Mouse (Mus musculus): Measurements from ENCODE around the gene Hrh3. TPM values are rescaled to one million over a fixed set of nuclear protein-coding genes. Genes with fewer than 3 reads are reported as not detected.

Gene Hrh3
- polyA plus RNA-seq, 1 experiment from 2014 or later = not detected

DNA sequence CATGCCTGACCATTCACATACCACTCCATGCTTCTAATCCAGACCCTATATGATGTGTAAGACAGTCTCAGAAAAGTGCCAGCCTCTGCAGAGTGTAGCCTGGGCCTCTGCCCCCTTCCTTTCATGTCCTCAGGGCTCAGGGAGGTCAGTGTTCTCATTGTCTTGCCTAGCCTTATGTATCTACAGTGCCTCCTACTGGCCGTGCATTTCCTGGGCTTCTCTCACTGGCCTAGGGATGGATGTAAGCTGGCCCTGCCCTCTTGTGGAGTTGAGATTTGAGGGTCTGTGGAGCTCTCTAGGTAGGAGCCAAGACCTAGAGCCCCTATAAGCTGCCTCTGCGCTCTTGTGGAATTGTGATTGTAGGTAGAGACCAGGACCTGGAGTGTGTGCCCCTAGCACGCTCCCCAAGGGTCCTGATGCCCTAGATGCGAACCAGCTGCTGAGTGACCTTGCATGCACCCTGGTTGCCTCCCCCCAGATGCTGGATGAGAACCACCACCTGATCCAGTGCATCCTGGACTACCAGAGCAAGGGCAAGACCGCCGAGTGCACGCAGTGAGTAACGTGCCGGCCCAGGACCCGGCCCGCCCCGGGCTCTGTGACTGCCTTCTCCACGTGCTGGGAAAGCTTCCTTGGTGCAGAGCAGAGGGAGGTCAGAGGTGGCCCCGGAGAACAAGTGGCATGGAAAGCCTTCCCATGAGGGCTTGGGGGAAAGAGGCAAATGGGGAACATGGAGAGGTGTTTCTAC lies 52.1 kb downstream of the Hrh3 start:
- H3K9me3 ChIP-seq (ENCODE audit: control insufficient read depth, low read length) = no peaks in the 10 kb centered on the region
- ATAC-seq (replicated peaks; ENCODE audit: low FRiP score) (no peak), DNase-seq (ENCODE audit: low spot score) (no peak)
- no peak overlapping the region for H3K4me3 ChIP-seq (ENCODE audit: low read depth, low read length)
- no peak overlapping the region for H3K27ac ChIP-seq (ENCODE audit: low read depth, low read length)
- no peak overlapping the region for H3K9ac ChIP-seq (ENCODE audit: low read depth, low read length)
- peaks cover 14% of the 10 kb centered on the region for H3K36me3 ChIP-seq (ENCODE audit: control insufficient read depth, insufficient read depth, low read length)
- no peaks in the 10 kb centered on the region for H3K27me3 ChIP-seq (replicated peaks; ENCODE audit: control insufficient read depth, insufficient read depth, low read length)
- 86% methylated on average over 14 of the region's 14 CpGs for WGBS
- no peaks in the 10 kb centered on the region for H3K4me1 ChIP-seq (replicated peaks; ENCODE audit: control insufficient read depth, insufficient read depth, low read length)
- H3K4me2 ChIP-seq = no peak overlapping the region

DNA sequence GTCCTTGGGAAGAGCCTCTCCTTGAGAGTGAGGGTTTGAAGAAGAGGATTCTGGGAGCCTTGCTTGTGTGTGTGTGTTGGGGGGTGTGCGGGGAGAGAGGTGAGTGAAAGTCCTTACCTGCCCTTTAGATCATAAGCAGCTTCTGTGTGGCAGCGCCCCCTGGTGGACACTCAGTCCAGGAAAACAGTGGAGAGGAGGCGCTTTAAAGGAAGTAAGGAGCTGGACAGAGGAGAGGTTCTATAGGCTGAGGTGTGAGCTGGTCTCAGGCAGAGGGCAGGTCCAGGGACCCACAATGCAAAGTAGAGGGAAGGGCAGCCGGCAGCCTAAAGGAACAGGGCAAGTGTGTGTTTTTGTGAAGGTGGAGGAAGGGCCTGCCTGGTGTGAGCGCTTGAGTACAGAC lies 53.3 kb downstream of the Hrh3 start:
- ATAC-seq (replicated peaks; ENCODE audit: low FRiP score) (peak; percentile 70), DNase-seq (ENCODE audit: low spot score) (peak; percentile 71)
- Histone ChIP-seq H3K27me3 (replicated peaks; ENCODE audit: control insufficient read depth, insufficient read depth, low read length) (no peaks in the 10 kb centered on the region), H3K27ac (ENCODE audit: low read depth, low read length) (no peak overlapping the region), H3K4me3 (ENCODE audit: low read depth, low read length) (no peak overlapping the region), H3K36me3 (ENCODE audit: control insufficient read depth, insufficient read depth, low read length) (peaks cover 14% of the 10 kb centered on the region), H3K9ac (ENCODE audit: low read depth, low read length) (no peak overlapping the region), H3K9me3 (ENCODE audit: control insufficient read depth, low read length) (no peaks in the 10 kb centered on the region), H3K4me1 (replicated peaks; ENCODE audit: control insufficient read depth, insufficient read depth, low read length) (no peaks in the 10 kb centered on the region), H3K4me2 (no peak overlapping the region)
- 23% methylated on average over 5 of the region's 5 CpGs for WGBS

Other genes starting within 250 kb of the Hrh3 start
- 4.2 and 4.9 TPM in 2 replicates for gene Taf4, start 127.8 kb downstream of the Hrh3 start, polyA plus RNA-seq (2014; fragmentation: Nextera tagmentation; extraction: Ambion mirVana)
- 2.7 and 3.0 TPM in 2 replicates for gene Lsm14b, start 79.5 kb downstream of the Hrh3 start, polyA plus RNA-seq (2014; fragmentation: Nextera tagmentation; extraction: Ambion mirVana)
- gene Psma7, start 62.1 kb downstream of the Hrh3 start, polyA plus RNA-seq (2014; fragmentation: Nextera tagmentation; extraction: Ambion mirVana) = 710 and 721 TPM in 2 replicates
- 2.6 and 2.7 TPM in 2 replicates for gene Ss18l1, start 62.0 kb downstream of the Hrh3 start, polyA plus RNA-seq (2014; fragmentation: Nextera tagmentation; extraction: Ambion mirVana)
- gene Mtg2, start 33.9 kb downstream of the Hrh3 start, polyA plus RNA-seq (2014; fragmentation: Nextera tagmentation; extraction: Ambion mirVana) = 23.1 and 28.2 TPM in 2 replicates
- 19.2 and 20.4 TPM in 2 replicates for gene Osbpl2, start 14.8 kb upstream of the Hrh3 start, polyA plus RNA-seq (2014; fragmentation: Nextera tagmentation; extraction: Ambion mirVana)
- 211 and 217 TPM in 2 replicates for gene Adrm1, start 67.0 kb upstream of the Hrh3 start, polyA plus RNA-seq (2014; fragmentation: Nextera tagmentation; extraction: Ambion mirVana)
- gene Lama5, start 121.4 kb upstream of the Hrh3 start, polyA plus RNA-seq (2014; fragmentation: Nextera tagmentation; extraction: Ambion mirVana) = 10.7 and 15.5 TPM in 2 replicates
- gene Rps21, start 152.9 kb upstream of the Hrh3 start, polyA plus RNA-seq (2014; fragmentation: Nextera tagmentation; extraction: Ambion mirVana) = 736 and 852 TPM in 2 replicates
- 9.4 and 9.6 TPM in 2 replicates for gene Cables2, start 169.0 kb upstream of the Hrh3 start, polyA plus RNA-seq (2014; fragmentation: Nextera tagmentation; extraction: Ambion mirVana)
- gene Rbbp8nl, start 185.4 kb upstream of the Hrh3 start, polyA plus RNA-seq (2014; fragmentation: Nextera tagmentation; extraction: Ambion mirVana) = 0.10 and 0.16 TPM in 2 replicates
- gene Gata5, start 230.2 kb upstream of the Hrh3 start, polyA plus RNA-seq (2014; fragmentation: Nextera tagmentation; extraction: Ambion mirVana) = 7.6 and 7.7 TPM in 2 replicates